Mouse (Mus musculus) layer of hippocampus, postnatal 25 days (tissue): ENCODE results near the gene Gtf2h3. TPM values are rescaled to one million over a fixed set of nuclear protein-coding genes. Genes with fewer than 3 reads are reported as not detected.

Experiments
- DNase-seq, 2 experiments: peaks; one replicate each; pipeline ENCODE4 v3.0.0; 2022; ENCODE audit warnings: mixed read lengths in 2 of 2, low spot score in 1 of 2; ENCODE audit errors: extremely low spot score in 1 of 2
- total RNA-seq, 2 experiments: library from RNA; stranded (reverse); gene quantifications; 2 replicates each; pipeline ENCODE4 v1.2.3; 2021

Gene Gtf2h3
- total RNA-seq, 2 experiments from 2014 or later, result 29.5 to 32.8 TPM

GRCm38 (mm10) chr5:124633425-124633824 lies 54.5 kb downstream of the Gtf2h3 start:
- no peak for DNase-seq

GRCm38 (mm10) chr5:124635068-124635467 lies 56.1 kb downstream of the Gtf2h3 start:
- DNase-seq, result peak in 1 of 2 experiments; percentile 29

GRCm38 (mm10) chr5:124636139-124636538 lies 57.2 kb downstream of the Gtf2h3 start:
- DNase-seq, result no peak

- no peak for DNase-seq
These were observed 57.8 kb downstream of the Gtf2h3 start for GRCm38 (mm10) chr5:124636694-124637093.

GRCm38 (mm10) chr5:124637300-124637699 lies 58.4 kb downstream of the Gtf2h3 start:
- no peak for DNase-seq

- DNase-seq, result no peak
These were observed 58.9 kb downstream of the Gtf2h3 start for GRCm38 (mm10) chr5:124637836-124638235.

Other genes with a start within 250 kb of the Gtf2h3 start
- 100 to 1,000 TPM in 1 of 2 experiments, 10 to 100 TPM in 1; 97.3 to 104 TPM for gene Cdk2ap1, start 216.1 kb upstream of the Gtf2h3 start, total RNA-seq
- gene Sbno1, start 153.1 kb upstream of the Gtf2h3 start, total RNA-seq, result 100 to 1,000 TPM; 143 to 144 TPM
- gene Kmt5a, start 139.2 kb upstream of the Gtf2h3 start, total RNA-seq, result 10 to 100 TPM; 58.5 to 63.1 TPM
- 10 to 100 TPM; 18.7 to 22.7 TPM for gene Rilpl2, start 100.8 kb upstream of the Gtf2h3 start, total RNA-seq
- gene Snrnp35, start 96.0 kb upstream of the Gtf2h3 start, total RNA-seq, result 10 to 100 TPM; 20.6 to 25.9 TPM
- gene Rilpl1, start 47.7 kb upstream of the Gtf2h3 start, total RNA-seq, result 10 to 100 TPM; 57.4 to 62.4 TPM
- 100 to 1,000 TPM in 1 of 2 experiments, 10 to 100 TPM in 1; 90.0 to 104 TPM for gene Tmed2, start 38.4 kb upstream of the Gtf2h3 start, total RNA-seq
- 10 to 100 TPM; 23.7 to 31.3 TPM for gene Ddx55, start 26.3 kb upstream of the Gtf2h3 start, total RNA-seq
- gene Eif2b1, start within 50 bp of the Gtf2h3 start, total RNA-seq, result 10 to 100 TPM; 32.6 to 49.0 TPM
- gene Atp6v0a2, start 49.4 kb downstream of the Gtf2h3 start, total RNA-seq, result 10 to 100 TPM; 53.5 to 68.2 TPM
- gene Dnah10, start 145.9 kb downstream of the Gtf2h3 start, total RNA-seq, result under 1 TPM; 0.32 to 0.56 TPM